Mouse (Mus musculus) adrenal gland, postnatal 0 days (tissue): ENCODE results near the gene Safb2. TPM values are rescaled to one million over a fixed set of nuclear protein-coding genes. Genes with fewer than 3 reads are reported as not detected.

Experiments
- polyA plus RNA-seq: library from polyadenylated mRNA; unstranded; fragments of >200 nt; fragmentation: Nextera tagmentation; extraction: Ambion mirVana; gene quantifications from 2 replicates; pipeline ENCODE4 v1.2.1, GENCODE M21; 2015

Gene Safb2
- 29.1 and 47.8 TPM in 2 replicates for polyA plus RNA-seq

DNA sequence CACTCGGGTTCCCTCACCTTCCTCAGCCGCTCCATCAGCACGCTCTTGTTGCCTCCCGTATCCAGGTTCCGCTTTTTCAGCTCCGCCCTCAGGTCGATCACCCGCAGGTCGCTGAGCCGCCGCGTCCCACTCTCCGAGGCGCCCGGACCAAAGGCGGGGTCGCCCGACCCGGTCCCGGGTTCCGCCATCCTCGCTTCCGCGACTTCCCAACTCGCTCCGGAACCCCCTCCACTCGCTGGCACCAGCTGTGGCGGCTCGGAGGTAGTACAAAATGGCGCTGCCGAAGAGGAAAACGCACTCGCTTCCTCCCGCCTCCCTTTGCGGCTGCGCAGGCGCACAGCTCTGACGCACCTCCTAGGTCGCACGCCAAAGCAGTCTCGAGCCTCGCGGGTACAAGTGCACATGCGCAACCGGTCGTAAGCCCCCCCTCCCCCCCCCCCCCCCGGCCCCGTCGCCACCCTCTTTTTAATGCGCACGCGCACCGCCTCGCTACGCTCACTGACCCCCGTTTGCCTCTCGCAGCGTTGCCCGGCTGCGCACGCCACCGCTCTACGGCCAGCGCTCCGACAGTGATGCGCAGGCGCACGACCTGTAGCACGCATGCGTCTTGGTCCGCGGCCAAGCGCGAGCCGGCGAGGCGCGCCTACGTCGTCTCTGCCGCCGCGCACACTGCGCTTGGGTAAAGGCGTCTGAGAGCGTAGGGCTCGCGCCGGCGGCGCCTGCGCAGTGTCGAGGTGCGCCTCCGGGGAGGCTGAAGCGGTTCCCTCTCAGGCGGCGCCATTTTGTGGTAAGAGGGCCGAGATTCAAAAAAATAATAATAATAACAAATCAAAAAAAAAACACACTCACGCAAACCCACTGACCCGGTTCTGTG lies at the start of gene Safb2, which contains the start of gene Safb:
Safb2 (minus strand) TSS at position 329 of the 874 bp plus-strand sequence.
Safb (plus strand) TSS at position 569 of the 874 bp plus-strand sequence.

GRCm38 (mm10) chr17:56627530-56628277 lies 43.3 kb upstream of the Safb2 start, which contains the start of gene Catsperd:
Catsperd (plus strand) TSS chr17:56628143.

DNA sequence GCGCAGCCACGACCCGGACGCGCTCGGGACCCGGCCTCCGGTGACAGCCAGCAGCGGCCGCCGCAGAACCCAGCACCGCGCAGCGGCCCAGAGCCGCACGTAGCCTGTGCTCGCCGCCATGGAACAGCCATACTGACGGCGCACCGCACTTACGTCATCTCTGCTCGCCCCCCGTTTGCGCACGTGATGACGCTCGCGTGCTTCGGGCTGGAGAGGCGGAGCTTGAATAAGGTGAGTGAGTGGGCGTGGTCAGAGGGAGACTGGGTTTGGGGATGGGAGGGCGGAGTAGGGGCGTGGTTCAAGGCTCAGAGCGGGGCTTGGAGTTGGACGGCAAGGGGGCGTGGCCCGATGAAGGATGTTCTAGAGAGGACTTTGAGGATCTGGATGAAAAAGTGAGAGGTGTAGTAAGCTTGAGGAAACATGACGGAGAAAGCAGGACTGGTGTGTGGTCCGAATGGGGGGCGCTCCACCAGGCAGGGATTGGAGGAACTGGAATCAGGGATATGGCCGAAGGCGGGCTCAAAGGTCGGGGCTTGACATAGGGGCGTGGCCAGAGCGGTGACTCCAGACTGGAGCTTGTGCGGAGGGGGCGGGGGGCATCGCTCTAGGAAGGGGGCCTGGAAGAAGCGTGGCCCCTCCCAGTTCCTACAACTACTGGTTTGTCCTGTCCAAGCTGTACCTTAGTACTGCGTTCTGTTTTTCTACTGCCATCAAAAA lies 42.5 kb upstream of the Safb2 start, which contains the start of gene Lonp1:
Lonp1 (minus strand) TSS at position 134 of the 717 bp plus-strand sequence.

DNA sequence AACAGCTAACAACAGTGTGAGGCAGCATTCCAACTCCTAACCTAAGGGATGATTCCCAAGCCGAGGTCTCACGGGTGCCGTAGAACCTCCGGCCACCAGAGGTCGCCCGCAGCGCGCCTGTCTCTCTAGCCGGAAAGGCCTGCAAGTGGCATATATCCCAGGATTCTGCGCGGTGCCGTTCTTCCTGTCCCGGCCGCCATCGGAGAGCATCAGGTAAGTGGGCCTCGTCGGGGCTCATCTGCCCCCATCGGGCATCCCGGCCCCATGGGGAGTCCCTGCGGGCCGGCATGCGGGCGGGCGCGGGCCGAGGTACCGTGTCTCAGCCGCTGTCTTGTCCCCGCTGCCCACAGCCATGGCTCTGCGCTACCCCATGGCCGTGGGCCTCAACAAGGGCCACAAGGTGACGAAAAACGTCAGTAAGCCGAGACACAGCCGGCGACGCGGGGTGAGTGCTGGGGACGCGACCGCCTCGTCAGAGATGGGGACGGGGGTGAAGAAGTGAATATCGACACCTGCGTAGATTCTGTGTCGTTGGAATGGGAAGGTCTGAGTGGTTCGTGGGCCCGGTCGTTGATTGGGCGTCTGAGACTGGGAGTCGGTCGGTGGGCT lies 29.0 kb upstream of the Safb2 start, which contains the start of gene Rpl36:
Rpl36 (plus strand) TSS at position 181 of the 609 bp plus-strand sequence.

GRCm38 (mm10) chr17:56609452-56610171 lies 25.2 kb upstream of the Safb2 start, which contains the start of gene 2410015M20Rik:
2410015M20Rik (minus strand) TSS chr17:56609771.

DNA sequence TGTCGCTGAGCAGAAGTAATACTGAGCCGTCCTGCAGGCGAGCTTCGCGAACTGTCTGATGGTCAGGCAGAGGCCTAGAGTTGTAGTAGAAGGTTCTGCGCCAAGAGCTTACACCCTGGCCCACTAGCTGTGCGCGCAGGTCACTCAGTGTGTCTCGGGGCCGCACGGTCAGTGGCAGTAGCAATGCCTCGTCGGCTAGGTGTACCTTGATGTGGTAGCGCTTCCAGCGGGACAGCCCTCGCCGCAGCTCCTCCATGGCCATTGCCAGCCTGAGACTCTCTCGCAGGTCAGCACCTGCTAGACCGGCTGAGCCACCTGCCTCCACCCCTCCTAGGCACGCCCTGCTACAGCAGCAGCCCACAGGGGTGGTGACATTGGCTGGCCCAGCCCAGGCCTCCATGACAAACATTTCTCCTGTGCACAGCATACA lies 30.2 kb downstream of the Safb2 start, which contains the start of gene Gm20219:
Gm20219 (minus strand) TSS at position 266 of the 430 bp plus-strand sequence.

GRCm38 (mm10) chr17:56512310-56512709 lies 72.1 kb downstream of the Safb2 start, which contains the start of gene Znrf4:
Znrf4 (minus strand) TSS chr17:56512431.

Other genes with a start within 250 kb of the Safb2 start
- gene Ptprs, start 108.1 kb downstream of the Safb2 start, polyA plus RNA-seq: 52.6 and 62.0 TPM in 2 replicates
- not detected in 2 replicates for gene Znrf4, start 72.2 kb downstream of the Safb2 start, polyA plus RNA-seq
- gene Gm20219, start 30.2 kb downstream of the Safb2 start, polyA plus RNA-seq: not detected in 2 replicates
- gene Safb, start 240 bp upstream of the Safb2 start, polyA plus RNA-seq: 37.7 and 44.7 TPM in 2 replicates
- 641 and 952 TPM in 2 replicates for gene 2410015M20Rik, start 25.2 kb upstream of the Safb2 start, polyA plus RNA-seq
- gene Rpl36, start 28.8 kb upstream of the Safb2 start, polyA plus RNA-seq: 2,312 and 3,349 TPM in 2 replicates
- 66.1 and 166 TPM in 2 replicates for gene Lonp1, start 42.3 kb upstream of the Safb2 start, polyA plus RNA-seq
- 0.98 and 2.5 TPM in 2 replicates for gene Catsperd, start 43.6 kb upstream of the Safb2 start, polyA plus RNA-seq
- 37.1 and 48.7 TPM in 2 replicates for gene Ranbp3, start 88.7 kb upstream of the Safb2 start, polyA plus RNA-seq
- 563 and 594 TPM in 2 replicates for gene Ndufa11, start 133.2 kb upstream of the Safb2 start, polyA plus RNA-seq
- gene Vmac, start 133.4 kb upstream of the Safb2 start, polyA plus RNA-seq: 19.4 and 35.9 TPM in 2 replicates
- 14.4 and 16.2 TPM in 2 replicates for gene Nrtn, start 172.9 kb upstream of the Safb2 start, polyA plus RNA-seq
- gene Dus3l, start 180.2 kb upstream of the Safb2 start, polyA plus RNA-seq: 26.3 and 33.9 TPM in 2 replicates
- gene Prr22, start 185.7 kb upstream of the Safb2 start, polyA plus RNA-seq: 0.17 and 0.46 TPM in 2 replicates
- 2.0 and 3.3 TPM in 2 replicates for gene Rfx2, start 246.4 kb upstream of the Safb2 start, polyA plus RNA-seq